Mouse (Mus musculus): ENCODE measurements around the gene Mlec. TPM values are rescaled to one million over a fixed set of nuclear protein-coding genes. Genes with fewer than 3 reads are reported as not detected.

The Mlec gene
- polyA plus RNA-seq, 1 experiment from 2014 or later = 75.5 TPM

DNA sequence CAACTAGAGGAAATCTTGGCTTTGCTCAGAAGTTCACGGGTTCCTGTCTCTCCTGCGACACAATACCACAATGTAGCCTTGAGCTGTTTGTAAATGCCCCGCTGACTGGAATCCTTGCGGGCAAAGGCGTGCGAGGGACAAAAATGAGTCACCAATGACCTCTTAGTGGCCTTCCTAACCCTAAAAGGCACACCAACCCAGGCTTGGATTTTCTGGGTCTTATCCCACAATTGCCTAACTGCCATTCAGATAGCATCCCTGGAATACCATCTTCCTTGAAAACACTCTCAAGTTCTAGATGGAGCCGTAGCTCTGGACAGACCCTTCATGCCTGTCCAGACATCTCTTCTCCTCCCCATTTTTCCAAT, 34.8 kb upstream of the Mlec start:
- Histone ChIP-seq H3K4me1 (ENCODE audit: control insufficient read depth, insufficient read depth, low read length) (peaks cover 25% of the 10 kb centered on the region), H3K9ac (ENCODE audit: low read depth, low read length) (no peak overlapping the region), H3K9me3 (ENCODE audit: control insufficient read depth, low read length) (peaks cover 2% of the 10 kb centered on the region; the same call in 1 of the 2 replicates), H3K36me3 (ENCODE audit: control insufficient read depth, insufficient read depth, low read length) (no peaks in the 10 kb centered on the region), H3K27ac (ENCODE audit: low read depth, low read length) (no peak overlapping the region), H3K27me3 (ENCODE audit: control insufficient read depth, insufficient read depth, low read length) (peaks cover 40% of the 10 kb centered on the region), H3K4me2 (replicated peaks; ENCODE audit: low read depth, low read length) (peak overlapping the region; percentile 100), H3K4me3 (ENCODE audit: low read length) (peak overlapping the region; percentile 63)
- WGBS = 6% methylated on average over 7 of the region's 7 CpGs
- ATAC-seq (ENCODE audit: low FRiP score, low TSS enrichment) = no peak

DNA sequence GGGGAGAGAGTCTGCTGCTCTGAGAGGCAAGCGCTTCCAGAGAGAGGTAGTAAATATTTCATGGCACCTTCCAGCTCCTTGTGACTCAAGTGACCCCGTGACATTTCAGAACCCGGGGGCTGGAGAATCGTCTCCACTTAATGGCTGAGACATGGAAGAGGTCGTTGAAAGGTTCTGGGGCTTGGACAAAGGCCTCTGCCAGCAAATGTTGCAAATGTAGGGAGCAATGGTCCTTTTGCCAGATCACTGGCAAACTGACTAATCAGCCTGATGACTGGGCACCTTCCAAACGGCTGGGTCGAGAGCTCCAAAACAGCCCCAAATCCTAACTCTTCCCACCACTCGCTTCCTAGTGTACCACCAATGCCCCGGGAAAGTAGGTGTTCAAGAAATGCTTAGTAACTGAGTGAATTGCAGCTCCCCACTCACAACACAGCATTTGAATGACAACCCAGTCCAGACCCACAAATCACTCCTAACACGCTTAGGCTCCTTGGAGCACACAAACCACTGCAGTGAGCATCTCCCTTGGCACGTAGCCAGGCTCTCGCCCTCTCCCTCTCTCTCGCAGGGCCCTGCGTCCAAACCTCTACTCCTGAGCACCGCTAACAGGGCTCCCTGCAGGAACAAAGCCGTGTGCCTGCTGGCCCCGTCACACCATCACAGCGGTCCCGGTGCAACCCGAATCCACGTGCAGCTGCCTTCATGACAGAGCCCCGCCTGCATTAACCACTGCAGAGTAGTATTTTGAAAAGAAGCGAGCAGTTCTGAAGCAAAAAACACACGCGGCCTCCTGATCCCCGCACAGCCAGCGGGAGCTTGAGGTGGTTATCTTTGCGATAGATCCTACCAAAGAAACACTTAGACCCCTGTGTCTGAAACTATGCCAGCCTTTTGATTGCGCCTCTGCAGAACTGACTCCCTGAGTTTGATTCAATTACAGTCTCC, 34.2 kb upstream of the Mlec start:
- H3K9ac ChIP-seq (ENCODE audit: low read depth, low read length) = no peak overlapping the region
- no peak overlapping the region for H3K27ac ChIP-seq (ENCODE audit: low read depth, low read length)
- ATAC-seq (ENCODE audit: low FRiP score, low TSS enrichment) = no peak
- H3K4me3 ChIP-seq (ENCODE audit: low read length) = peak overlapping the region; percentile 63; the same call in 1 of the 2 replicates
- peaks cover 31% of the 10 kb centered on the region for H3K4me1 ChIP-seq (ENCODE audit: control insufficient read depth, insufficient read depth, low read length)
- peaks cover 40% of the 10 kb centered on the region for H3K27me3 ChIP-seq (ENCODE audit: control insufficient read depth, insufficient read depth, low read length)
- peaks cover 2% of the 10 kb centered on the region; the same call in 1 of the 2 replicates for H3K9me3 ChIP-seq (ENCODE audit: control insufficient read depth, low read length)
- WGBS = 7% methylated on average over 29 of the region's 29 CpGs
- no peaks in the 10 kb centered on the region for H3K36me3 ChIP-seq (ENCODE audit: control insufficient read depth, insufficient read depth, low read length)
- H3K4me2 ChIP-seq (replicated peaks; ENCODE audit: low read depth, low read length) = peak overlapping the region; percentile 100; the same call in 1 of the 2 replicates

DNA sequence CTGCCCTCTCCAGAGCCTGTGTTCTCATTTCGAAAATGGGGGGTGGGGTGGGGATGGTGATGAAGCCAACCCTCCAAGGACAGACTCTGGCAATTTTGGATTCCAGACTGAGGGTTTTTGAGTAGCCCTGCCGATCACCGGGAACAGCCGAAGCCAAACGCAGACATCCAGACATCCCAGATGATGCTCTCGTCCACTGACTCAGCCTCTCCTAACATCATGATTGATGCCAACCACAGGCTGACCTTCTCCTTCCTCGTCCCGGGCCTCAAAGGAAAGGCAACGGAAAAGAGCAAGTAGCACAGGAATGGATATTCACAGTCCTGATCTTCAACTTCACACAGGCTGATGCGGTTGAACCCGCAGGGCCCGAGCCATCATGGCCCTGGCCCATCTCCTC, 32.1 kb upstream of the Mlec start:
- no peak overlapping the region for H3K4me2 ChIP-seq (replicated peaks; ENCODE audit: low read depth, low read length)
- 72% methylated on average over 12 of the region's 12 CpGs for WGBS
- H3K9ac ChIP-seq (ENCODE audit: low read depth, low read length) = no peak overlapping the region
- peaks cover 40% of the 10 kb centered on the region for H3K27me3 ChIP-seq (ENCODE audit: control insufficient read depth, insufficient read depth, low read length)
- H3K27ac ChIP-seq (ENCODE audit: low read depth, low read length) = no peak overlapping the region
- H3K4me3 ChIP-seq (ENCODE audit: low read length) = no peak overlapping the region
- H3K4me1 ChIP-seq (ENCODE audit: control insufficient read depth, insufficient read depth, low read length) = peaks cover 47% of the 10 kb centered on the region
- no peak for ATAC-seq (ENCODE audit: low FRiP score, low TSS enrichment)
- no peaks in the 10 kb centered on the region for H3K36me3 ChIP-seq (ENCODE audit: control insufficient read depth, insufficient read depth, low read length)
- H3K9me3 ChIP-seq (ENCODE audit: control insufficient read depth, low read length) = peaks cover 2% of the 10 kb centered on the region; the same call in 1 of the 2 replicates

DNA sequence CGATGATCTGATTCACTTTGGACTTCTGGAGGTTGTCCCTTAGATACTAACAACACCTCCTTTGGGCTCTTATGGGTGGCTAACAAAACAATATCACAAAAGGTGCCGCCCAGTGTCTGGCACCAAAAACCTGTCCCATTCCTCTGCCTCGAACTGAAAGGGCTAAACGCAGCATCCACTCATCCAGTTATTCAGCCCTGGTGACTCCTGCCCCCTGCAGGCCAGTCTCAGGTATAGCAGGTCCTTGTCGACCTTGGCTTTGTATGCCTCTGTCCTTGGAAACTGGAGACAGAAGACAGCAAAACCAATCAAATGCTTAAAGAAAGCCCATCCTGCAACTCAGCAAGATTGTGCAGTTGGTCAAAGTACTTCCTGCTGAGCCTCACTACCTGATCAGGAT, 30.8 kb upstream of the Mlec start:
- Histone ChIP-seq H3K9ac (ENCODE audit: low read depth, low read length) (no peak overlapping the region), H3K27ac (ENCODE audit: low read depth, low read length) (no peak overlapping the region), H3K27me3 (ENCODE audit: control insufficient read depth, insufficient read depth, low read length) (peaks cover 34% of the 10 kb centered on the region), H3K4me1 (ENCODE audit: control insufficient read depth, insufficient read depth, low read length) (peaks cover 41% of the 10 kb centered on the region), H3K9me3 (ENCODE audit: control insufficient read depth, low read length) (peaks cover 2% of the 10 kb centered on the region; the same call in 1 of the 2 replicates), H3K4me3 (ENCODE audit: low read length) (no peak overlapping the region), H3K36me3 (ENCODE audit: control insufficient read depth, insufficient read depth, low read length) (no peaks in the 10 kb centered on the region), H3K4me2 (replicated peaks; ENCODE audit: low read depth, low read length) (no peak overlapping the region)
- ATAC-seq (ENCODE audit: low FRiP score, low TSS enrichment) = no peak
- 51% methylated on average over 5 of the region's 5 CpGs for WGBS

DNA sequence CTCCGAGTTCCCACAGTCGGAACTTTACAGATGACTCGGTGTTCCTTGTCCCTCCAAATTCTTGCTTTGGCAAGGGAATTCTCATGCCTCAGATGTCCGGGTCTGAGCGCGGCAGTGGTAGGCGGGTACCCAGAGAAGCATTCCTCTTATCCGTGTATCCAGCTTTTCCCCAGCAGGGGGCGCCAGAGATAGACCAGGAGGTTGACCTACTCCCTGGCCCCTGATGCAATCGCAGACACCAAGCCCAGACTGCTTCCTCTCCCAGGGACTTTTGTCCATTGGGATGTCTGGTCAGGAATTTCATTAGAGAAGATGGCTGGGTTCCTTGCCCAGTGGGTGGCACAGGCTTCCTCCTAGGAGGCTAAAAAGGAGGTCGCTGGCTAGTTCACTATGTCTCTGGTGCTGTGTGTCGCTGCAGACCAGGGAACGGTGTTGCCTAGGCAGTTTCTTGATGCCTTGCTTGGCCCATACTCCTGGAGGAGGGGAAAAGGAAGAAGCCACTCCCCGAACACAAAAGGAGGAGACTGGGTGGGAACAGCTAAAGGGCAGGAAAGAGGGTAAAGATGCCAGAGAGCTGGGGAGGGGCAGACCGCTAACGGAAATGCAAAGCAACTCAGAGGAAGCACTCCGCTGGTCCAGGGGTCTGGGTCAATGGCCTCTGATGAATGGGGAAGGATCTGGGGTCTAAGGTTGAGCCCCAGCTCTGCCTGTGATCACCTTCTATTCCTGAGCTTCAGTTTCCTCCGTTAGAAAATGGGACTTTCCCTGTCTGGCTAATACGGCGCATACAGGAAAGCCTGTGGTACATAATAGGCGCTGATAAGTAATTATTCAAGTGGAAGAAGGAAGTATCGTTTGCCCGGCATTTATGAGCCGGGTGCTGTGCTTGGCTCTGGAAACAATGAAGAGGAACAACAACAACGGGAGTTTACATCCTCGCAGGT, 29.5 kb upstream of the Mlec start:
- peaks cover 20% of the 10 kb centered on the region for H3K27me3 ChIP-seq (ENCODE audit: control insufficient read depth, insufficient read depth, low read length)
- WGBS = 13% methylated on average over 26 of the region's 26 CpGs
- no peak overlapping the region for H3K9ac ChIP-seq (ENCODE audit: low read depth, low read length)
- no peak overlapping the region for H3K27ac ChIP-seq (ENCODE audit: low read depth, low read length)
- H3K9me3 ChIP-seq (ENCODE audit: control insufficient read depth, low read length) = peaks cover 2% of the 10 kb centered on the region; the same call in 1 of the 2 replicates
- peak overlapping the region; percentile 2; the same call in 1 of the 2 replicates for H3K4me3 ChIP-seq (ENCODE audit: low read length)
- H3K36me3 ChIP-seq (ENCODE audit: control insufficient read depth, insufficient read depth, low read length) = no peaks in the 10 kb centered on the region
- H3K4me1 ChIP-seq (ENCODE audit: control insufficient read depth, insufficient read depth, low read length) = peaks cover 31% of the 10 kb centered on the region
- ATAC-seq (ENCODE audit: low FRiP score, low TSS enrichment) = peak; percentile 71
- peak overlapping the region; percentile 36 for H3K4me2 ChIP-seq (replicated peaks; ENCODE audit: low read depth, low read length)

GRCm38 (mm10) chr5:115186371-115187073, 28.5 kb upstream of the Mlec start:
- H3K4me1 ChIP-seq (ENCODE audit: control insufficient read depth, insufficient read depth, low read length) = peaks cover 27% of the 10 kb centered on the region
- 34% methylated on average over 17 of the region's 17 CpGs for WGBS

GRCm38 (mm10) chr5:115184726-115185125, 26.7 kb upstream of the Mlec start:
- no peak overlapping the region for H3K4me3 ChIP-seq (ENCODE audit: low read length)
- peaks cover 2% of the 10 kb centered on the region; the same call in 1 of the 2 replicates for H3K27me3 ChIP-seq (ENCODE audit: control insufficient read depth, insufficient read depth, low read length)
- no peak for ATAC-seq (ENCODE audit: low FRiP score, low TSS enrichment)
- no peaks in the 10 kb centered on the region for H3K36me3 ChIP-seq (ENCODE audit: control insufficient read depth, insufficient read depth, low read length)
- H3K9ac ChIP-seq (ENCODE audit: low read depth, low read length) = no peak overlapping the region
- H3K9me3 ChIP-seq (ENCODE audit: control insufficient read depth, low read length) = peaks cover 2% of the 10 kb centered on the region; the same call in 1 of the 2 replicates
- H3K27ac ChIP-seq (ENCODE audit: low read depth, low read length) = no peak overlapping the region
- H3K4me1 ChIP-seq (ENCODE audit: control insufficient read depth, insufficient read depth, low read length) = peaks cover 27% of the 10 kb centered on the region
- H3K4me2 ChIP-seq (replicated peaks; ENCODE audit: low read depth, low read length) = peak overlapping the region; percentile 8; the same call in 1 of the 2 replicates
- WGBS = 28% methylated on average over 14 of the region's 15 CpGs

More at GRCm38 (mm10) chr5:115186371-115187073, 28.5 kb upstream of the Mlec start:
- Histone ChIP-seq H3K4me3 (ENCODE audit: low read length) (peak overlapping the region; percentile 2; the same call in 1 of the 2 replicates), H3K9me3 (ENCODE audit: control insufficient read depth, low read length) (peaks cover 2% of the 10 kb centered on the region; the same call in 1 of the 2 replicates), H3K27me3 (ENCODE audit: control insufficient read depth, insufficient read depth, low read length) (peaks cover 12% of the 10 kb centered on the region; the same call in 1 of the 2 replicates), H3K9ac (ENCODE audit: low read depth, low read length) (no peak overlapping the region), H3K36me3 (ENCODE audit: control insufficient read depth, insufficient read depth, low read length) (no peaks in the 10 kb centered on the region), H3K4me2 (replicated peaks; ENCODE audit: low read depth, low read length) (peak overlapping the region; percentile 36), H3K27ac (ENCODE audit: low read depth, low read length) (no peak overlapping the region)
- ATAC-seq (ENCODE audit: low FRiP score, low TSS enrichment) = peak; percentile 43

- H3K36me3 ChIP-seq (ENCODE audit: control insufficient read depth, insufficient read depth, low read length) = no peaks in the 10 kb centered on the region
- no peaks in the 10 kb centered on the region for H3K27me3 ChIP-seq (ENCODE audit: control insufficient read depth, insufficient read depth, low read length)
- H3K27ac ChIP-seq (ENCODE audit: low read depth, low read length) = no peak overlapping the region
- no peak overlapping the region for H3K4me3 ChIP-seq (ENCODE audit: low read length)
- WGBS = 65% methylated on average over 10 of the region's 10 CpGs
- no peak for ATAC-seq (ENCODE audit: low FRiP score, low TSS enrichment)
- H3K9me3 ChIP-seq (ENCODE audit: control insufficient read depth, low read length) = peaks cover 2% of the 10 kb centered on the region; the same call in 1 of the 2 replicates
- H3K4me2 ChIP-seq (replicated peaks; ENCODE audit: low read depth, low read length) = no peak overlapping the region
- peaks cover 27% of the 10 kb centered on the region for H3K4me1 ChIP-seq (ENCODE audit: control insufficient read depth, insufficient read depth, low read length)
- H3K9ac ChIP-seq (ENCODE audit: low read depth, low read length) = no peak overlapping the region
Observed at GRCm38 (mm10) chr5:115183482-115183881, 25.5 kb upstream of the Mlec start.
